Mouse (Mus musculus) thymus, adult 2 months (tissue): Measurements from ENCODE around the gene Ccdc117.

Experiments
- CTCF ChIP-seq: fragments of 200-500 bp; IDR thresholded peaks from 2 replicates; pipeline ENCODE4 v1.5.1; 2012; ENCODE audit warnings: mild to moderate bottlenecking, control low read depth, low read length, moderate library complexity, borderline replicate concordance; ENCODE audit not compliant: control insufficient read depth, poor library complexity, insufficient read depth; ENCODE audit errors: extremely low read depth
- POLR2A ChIP-seq: fragments of 200-500 bp; IDR thresholded peaks from 2 replicates; pipeline ENCODE4 v1.6.1; 2012; ENCODE audit warnings: mild to moderate bottlenecking, low read length, control low read depth, moderate library complexity; ENCODE audit not compliant: control insufficient read depth, poor library complexity, insufficient read depth; ENCODE audit errors: extremely low read depth

- TF ChIP-seq CTCF, result no peak
- TF ChIP-seq POLR2A, result no peak
Observed at GRCm38 (mm10) chr11:5551430-5551829, 9.4 kb upstream of the Ccdc117 start.
